Mouse (Mus musculus) small intestine, adult 2 months (tissue): ENCODE measurements at regions not wholly inside any gene's neighbourhood (a gene's known extent, or its start where the extent isn't known, plus 50 kb on each side); places are given as distances from the start of the nearest gene placed in this dataset.

Experiments used
- CTCF ChIP-seq: fragments of 200-500 bp; IDR thresholded peaks from 2 replicates; pipeline ENCODE4 v1.5.1; 2012; ENCODE audit warnings: low read depth, mild to moderate bottlenecking, control low read depth, inconsistent platforms, low read length, moderate library complexity, mixed read lengths; ENCODE audit not compliant: insufficient replicate concordance, insufficient read length; ENCODE audit errors: extremely low read depth
- POLR2A ChIP-seq: fragments of 200-500 bp; IDR thresholded peaks from 2 replicates; pipeline ENCODE4 v1.6.1; 2012; ENCODE audit warnings: low read depth, mild to moderate bottlenecking, control low read depth, inconsistent platforms, low read length, moderate library complexity

GRCm38 (mm10) chr2:117003976-117004375 lies 117.2 kb upstream of the Spred1 start:
- TF ChIP-seq CTCF (no peak), POLR2A (no peak)
